Mouse (Mus musculus): Measurements from ENCODE around the gene Pirt. TPM values are rescaled to one million over a fixed set of nuclear protein-coding genes. Genes with fewer than 3 reads are reported as not detected.

Gene Pirt
- polyA plus RNA-seq, 1 experiment from 2014 or later = 3.0 TPM

- no peak overlapping the region for H3K27ac ChIP-seq (ENCODE audit: low read depth, low read length)
- 12% methylated on average over 21 of the region's 21 CpGs for WGBS
- DNase-seq (ENCODE audit: low spot score) (peak; percentile 82), ATAC-seq (ENCODE audit: insufficient read depth, low FRiP score, low TSS enrichment) (peak; percentile 65)
- no peaks in the 10 kb centered on the region for H3K9me3 ChIP-seq (ENCODE audit: control insufficient read depth, low read length)
- H3K4me1 ChIP-seq (ENCODE audit: control insufficient read depth, insufficient read depth, low read length) = no peaks in the 10 kb centered on the region
- H3K4me2 ChIP-seq (ENCODE audit: low read depth) = no peak overlapping the region
- no peaks in the 10 kb centered on the region for H3K36me3 ChIP-seq (ENCODE audit: control insufficient read depth, insufficient read depth, low read length)
- H3K9ac ChIP-seq (ENCODE audit: low read length) = no peak overlapping the region
- H3K4me3 ChIP-seq (ENCODE audit: low read depth, low read length) = no peak overlapping the region
- H3K27me3 ChIP-seq (ENCODE audit: control insufficient read depth, insufficient read depth, low read length) = no peaks in the 10 kb centered on the region
Observed at GRCm38 (mm10) chr11:66905617-66906384, 6.0 kb upstream of the Pirt start.

GRCm38 (mm10) chr11:66912531-66913458 is 1.0 kb downstream of the Pirt start:
- Histone ChIP-seq H3K4me1 (ENCODE audit: control insufficient read depth, insufficient read depth, low read length) (no peaks in the 10 kb centered on the region), H3K4me2 (ENCODE audit: low read depth) (no peak overlapping the region), H3K4me3 (ENCODE audit: low read depth, low read length) (no peak overlapping the region), H3K9me3 (ENCODE audit: control insufficient read depth, low read length) (no peaks in the 10 kb centered on the region), H3K9ac (ENCODE audit: low read length) (no peak overlapping the region), H3K27me3 (ENCODE audit: control insufficient read depth, insufficient read depth, low read length) (no peaks in the 10 kb centered on the region), H3K27ac (ENCODE audit: low read depth, low read length) (no peak overlapping the region), H3K36me3 (ENCODE audit: control insufficient read depth, insufficient read depth, low read length) (no peaks in the 10 kb centered on the region)
- 67% methylated on average over 16 of the region's 17 CpGs for WGBS
- no peak for ATAC-seq (ENCODE audit: insufficient read depth, low FRiP score, low TSS enrichment)
- no peak for DNase-seq (ENCODE audit: low spot score)

GRCm38 (mm10) chr11:66914249-66914648 is 2.5 kb downstream of the Pirt start:
- H3K4me2 ChIP-seq (ENCODE audit: low read depth) = no peak overlapping the region
- no peak for ATAC-seq (ENCODE audit: insufficient read depth, low FRiP score, low TSS enrichment)

GRCm38 (mm10) chr11:66920012-66920411 is 8.2 kb downstream of the Pirt start:
- Histone ChIP-seq H3K4me1 (ENCODE audit: control insufficient read depth, insufficient read depth, low read length) (no peaks in the 10 kb centered on the region), H3K27ac (ENCODE audit: low read depth, low read length) (no peak overlapping the region), H3K9ac (ENCODE audit: low read length) (no peak overlapping the region), H3K27me3 (ENCODE audit: control insufficient read depth, insufficient read depth, low read length) (no peaks in the 10 kb centered on the region), H3K4me2 (ENCODE audit: low read depth) (no peak overlapping the region), H3K9me3 (ENCODE audit: control insufficient read depth, low read length) (no peaks in the 10 kb centered on the region), H3K4me3 (ENCODE audit: low read depth, low read length) (no peak overlapping the region), H3K36me3 (ENCODE audit: control insufficient read depth, insufficient read depth, low read length) (no peaks in the 10 kb centered on the region)
- ATAC-seq (ENCODE audit: insufficient read depth, low FRiP score, low TSS enrichment) (no peak), DNase-seq (ENCODE audit: low spot score) (no peak)
- 53% methylated on average over 2 of the region's 2 CpGs for WGBS

More at GRCm38 (mm10) chr11:66914249-66914648, 2.5 kb downstream of the Pirt start:
- H3K36me3 ChIP-seq (ENCODE audit: control insufficient read depth, insufficient read depth, low read length) = no peaks in the 10 kb centered on the region
- peak; percentile 46 for DNase-seq (ENCODE audit: low spot score)
- 29% methylated on average over 3 of the region's 3 CpGs for WGBS
- H3K9ac ChIP-seq (ENCODE audit: low read length) = no peak overlapping the region
- H3K9me3 ChIP-seq (ENCODE audit: control insufficient read depth, low read length) = no peaks in the 10 kb centered on the region
- H3K27ac ChIP-seq (ENCODE audit: low read depth, low read length) = no peak overlapping the region
- H3K27me3 ChIP-seq (ENCODE audit: control insufficient read depth, insufficient read depth, low read length) = no peaks in the 10 kb centered on the region
- H3K4me1 ChIP-seq (ENCODE audit: control insufficient read depth, insufficient read depth, low read length) = no peaks in the 10 kb centered on the region
- H3K4me3 ChIP-seq (ENCODE audit: low read depth, low read length) = no peak overlapping the region

- Histone ChIP-seq H3K9me3 (ENCODE audit: control insufficient read depth, low read length) (no peaks in the 10 kb centered on the region), H3K4me2 (ENCODE audit: low read depth) (no peak overlapping the region), H3K4me1 (ENCODE audit: control insufficient read depth, insufficient read depth, low read length) (no peaks in the 10 kb centered on the region), H3K36me3 (ENCODE audit: control insufficient read depth, insufficient read depth, low read length) (no peaks in the 10 kb centered on the region), H3K4me3 (ENCODE audit: low read depth, low read length) (no peak overlapping the region), H3K9ac (ENCODE audit: low read length) (no peak overlapping the region), H3K27ac (ENCODE audit: low read depth, low read length) (no peak overlapping the region), H3K27me3 (ENCODE audit: control insufficient read depth, insufficient read depth, low read length) (no peaks in the 10 kb centered on the region)
- WGBS = 84% methylated on average over 11 of the region's 11 CpGs
- ATAC-seq (ENCODE audit: insufficient read depth, low FRiP score, low TSS enrichment) (no peak), DNase-seq (ENCODE audit: low spot score) (no peak)
Observed at GRCm38 (mm10) chr11:66924095-66924823, 12.5 kb downstream of the Pirt start.

GRCm38 (mm10) chr11:66928311-66928710 is 16.5 kb downstream of the Pirt start:
- no peak overlapping the region for H3K27ac ChIP-seq (ENCODE audit: low read depth, low read length)
- DNase-seq (ENCODE audit: low spot score) = no peak
- 69% methylated on average over 3 of the region's 3 CpGs for WGBS
- no peak overlapping the region for H3K9ac ChIP-seq (ENCODE audit: low read length)
- H3K4me2 ChIP-seq (ENCODE audit: low read depth) = no peak overlapping the region
- no peak for ATAC-seq (ENCODE audit: insufficient read depth, low FRiP score, low TSS enrichment)
- H3K27me3 ChIP-seq (ENCODE audit: control insufficient read depth, insufficient read depth, low read length) = no peaks in the 10 kb centered on the region
- H3K9me3 ChIP-seq (ENCODE audit: control insufficient read depth, low read length) = no peaks in the 10 kb centered on the region
- H3K36me3 ChIP-seq (ENCODE audit: control insufficient read depth, insufficient read depth, low read length) = no peaks in the 10 kb centered on the region
- no peaks in the 10 kb centered on the region for H3K4me1 ChIP-seq (ENCODE audit: control insufficient read depth, insufficient read depth, low read length)
- no peak overlapping the region for H3K4me3 ChIP-seq (ENCODE audit: low read depth, low read length)

GRCm38 (mm10) chr11:66932827-66933599 is 21.2 kb downstream of the Pirt start:
- Histone ChIP-seq H3K27me3 (ENCODE audit: control insufficient read depth, insufficient read depth, low read length) (no peaks in the 10 kb centered on the region), H3K4me3 (ENCODE audit: low read depth, low read length) (no peak overlapping the region), H3K36me3 (ENCODE audit: control insufficient read depth, insufficient read depth, low read length) (no peaks in the 10 kb centered on the region), H3K9ac (ENCODE audit: low read length) (no peak overlapping the region), H3K9me3 (ENCODE audit: control insufficient read depth, low read length) (no peaks in the 10 kb centered on the region), H3K4me1 (ENCODE audit: control insufficient read depth, insufficient read depth, low read length) (no peaks in the 10 kb centered on the region), H3K27ac (ENCODE audit: low read depth, low read length) (no peak overlapping the region), H3K4me2 (ENCODE audit: low read depth) (no peak overlapping the region)
- WGBS = 77% methylated on average over 9 of the region's 9 CpGs
- ATAC-seq (ENCODE audit: insufficient read depth, low FRiP score, low TSS enrichment) (no peak), DNase-seq (ENCODE audit: low spot score) (no peak)

Measured in neural tube, embryonic 11.5 days (tissue).